Mouse (Mus musculus) spleen, adult 2 months (tissue): ENCODE results near the gene Cc2d1a. TPM values are rescaled to one million over a fixed set of nuclear protein-coding genes. Genes with fewer than 3 reads are reported as not detected.

Experiments
- DNase-seq, 2 experiments: peaks; one replicate each; pipeline versions ENCODE4 v3.0.0 to v3.0.0-alpha.2; 2012 to 2021; ENCODE audit warnings: low spot score in 2 of 2, low read depth in 1 of 2
- H3K27ac ChIP-seq: fragments of 200-500 bp; 2 replicates; pipeline ENCODE4 v1.5.1; 2012; ENCODE audit warnings: low read length, inconsistent platforms; ENCODE audit not compliant: insufficient read depth
- H3K27me3 ChIP-seq: fragments of 200-500 bp; 2 replicates; pipeline ENCODE4 v1.6.1; 2012; ENCODE audit warnings: mild to moderate bottlenecking, moderate library complexity, low read length, inconsistent platforms; ENCODE audit not compliant: control insufficient read depth, insufficient read depth
- H3K36me3 ChIP-seq: fragments of 200-500 bp; 2 replicates; pipeline ENCODE4 v1.6.1; 2012; ENCODE audit warnings: mild to moderate bottlenecking, low read length, inconsistent platforms; ENCODE audit not compliant: control insufficient read depth, insufficient read depth
- H3K4me1 ChIP-seq: fragments of 200-500 bp; 2 replicates; pipeline ENCODE4 v1.6.1; 2011; ENCODE audit warnings: inconsistent platforms; ENCODE audit not compliant: control insufficient read depth, insufficient read depth, insufficient read length
- H3K4me3 ChIP-seq: fragments of 200-500 bp; 2 replicates; pipeline ENCODE4 v1.5.1; 2011; ENCODE audit warnings: mild to moderate bottlenecking, inconsistent platforms; ENCODE audit not compliant: insufficient read depth, insufficient read length; ENCODE audit errors: extremely low read depth
- CTCF ChIP-seq: fragments of 200-500 bp; IDR thresholded peaks from 2 replicates; pipeline ENCODE4 v1.5.1; 2011; ENCODE audit warnings: mild to moderate bottlenecking, inconsistent platforms; ENCODE audit not compliant: insufficient read depth, insufficient read length, insufficient replicate concordance; ENCODE audit errors: extremely low read depth
- POLR2A ChIP-seq: fragments of 200-500 bp; IDR thresholded peaks from 2 replicates; pipeline ENCODE4 v1.6.1; 2011; ENCODE audit warnings: low read depth, low read length, inconsistent platforms
- WGBS: fragments of 180-500 bp; shearing (Covaris S2); methylation state at CpG from one replicate; pipeline ENCODE4 v1.1.7; 2018; 5-methylcytosine and 5-hydroxymethylcytosine counted together
- polyA plus RNA-seq: library from polyadenylated mRNA; depleted of rRNA; stranded (reverse); fragments of >200 nt; gene quantifications from 2 replicates; pipeline ENCODE4 v1.2.3, GENCODE M21; 2012

Gene Cc2d1a
- polyA plus RNA-seq, 1 experiment = 21.0 TPM

DNA sequence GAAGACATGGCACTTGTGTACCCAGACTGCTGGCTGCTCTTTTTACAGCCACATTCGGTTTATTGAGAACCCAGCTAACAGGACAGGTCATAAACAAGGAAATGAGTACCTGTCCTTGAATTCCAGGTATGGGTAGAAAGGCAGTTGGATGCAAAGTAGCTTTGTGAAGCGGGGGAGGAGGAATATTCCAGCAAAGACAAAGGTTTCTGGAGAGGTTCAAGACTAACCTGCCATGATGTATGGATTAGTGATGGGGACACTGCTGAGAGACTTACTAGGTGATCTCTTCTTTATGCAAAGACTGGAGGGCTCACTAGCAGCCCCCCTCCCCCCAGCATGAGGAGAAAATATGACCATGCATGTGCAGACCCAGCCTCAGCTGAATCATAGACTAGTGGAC, 42.1 kb downstream of the Cc2d1a start:
- no peak for TF ChIP-seq CTCF
- no peak for TF ChIP-seq POLR2A
- H3K4me3 ChIP-seq = no peak overlapping the region
- peaks cover 8% of the 10 kb centered on the region for H3K36me3 ChIP-seq
- no peak for DNase-seq
- WGBS = 77% methylated on average over 2 of the region's 2 CpGs
- peaks cover 10% of the 10 kb centered on the region; the same call in 1 of the 2 replicates for H3K4me1 ChIP-seq
- no peaks in the 10 kb centered on the region for H3K27me3 ChIP-seq
- no peak overlapping the region for H3K27ac ChIP-seq

DNA sequence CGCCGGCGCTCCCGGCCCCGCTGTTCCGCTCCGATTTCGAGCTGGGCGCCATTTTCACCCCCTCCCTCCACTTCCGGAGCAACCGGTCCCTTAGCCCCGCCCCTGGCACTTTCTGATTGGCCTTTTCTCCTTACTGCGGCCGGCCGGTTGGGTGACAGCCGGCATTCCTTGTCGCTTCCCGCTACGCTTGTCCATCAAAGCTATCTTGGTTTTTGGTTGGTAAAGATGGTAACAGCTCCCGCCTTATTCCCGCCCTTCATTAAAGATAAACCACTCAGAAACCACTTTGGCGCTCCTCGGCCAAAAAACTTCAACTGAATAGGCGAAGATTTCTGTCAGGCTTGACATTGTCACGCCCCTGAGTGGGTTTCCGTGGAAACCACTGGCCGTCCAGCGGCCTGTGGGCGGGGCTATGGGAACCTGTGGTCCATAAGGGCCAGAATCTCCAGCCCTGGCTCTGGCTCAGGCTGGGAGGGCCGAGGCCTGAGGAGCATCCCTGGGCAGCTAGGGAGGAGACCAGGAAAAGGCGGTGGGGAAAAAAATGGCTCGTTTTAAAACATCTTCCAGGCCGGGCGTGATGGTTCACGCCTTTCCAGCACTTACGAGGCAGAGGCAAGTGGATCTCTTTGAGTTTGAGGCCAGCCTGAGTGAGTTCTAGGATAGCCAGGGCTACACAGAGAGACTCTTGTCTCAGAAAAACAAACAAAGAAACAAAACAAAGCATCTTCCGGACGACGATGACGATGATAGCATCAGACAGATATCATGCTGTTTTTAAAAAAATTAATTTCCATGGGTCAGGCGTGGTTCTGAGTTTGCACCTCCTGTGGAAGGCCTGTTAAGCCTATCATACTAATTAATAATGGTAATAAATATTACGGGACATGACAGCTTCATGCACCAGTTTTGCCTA, 42.8 kb downstream of the Cc2d1a start, which contains the start of gene Dcaf15:
Dcaf15 (minus strand) TSS at position 72 of the 913 bp plus-strand sequence.
- H3K27me3 ChIP-seq = no peaks in the 10 kb centered on the region
- peaks cover 8% of the 10 kb centered on the region for H3K36me3 ChIP-seq
- no peak for TF ChIP-seq POLR2A
- TF ChIP-seq CTCF = no peak
- peak; percentile 99 for DNase-seq
- 13% methylated on average over 42 of the region's 42 CpGs for WGBS
- peak within 1 kb of the TSS; percentile 53 for H3K27ac ChIP-seq
- peaks cover 10% of the 10 kb centered on the region; the same call in 1 of the 2 replicates for H3K4me1 ChIP-seq
- peak within 1 kb of the TSS; percentile 73 for H3K4me3 ChIP-seq

DNA sequence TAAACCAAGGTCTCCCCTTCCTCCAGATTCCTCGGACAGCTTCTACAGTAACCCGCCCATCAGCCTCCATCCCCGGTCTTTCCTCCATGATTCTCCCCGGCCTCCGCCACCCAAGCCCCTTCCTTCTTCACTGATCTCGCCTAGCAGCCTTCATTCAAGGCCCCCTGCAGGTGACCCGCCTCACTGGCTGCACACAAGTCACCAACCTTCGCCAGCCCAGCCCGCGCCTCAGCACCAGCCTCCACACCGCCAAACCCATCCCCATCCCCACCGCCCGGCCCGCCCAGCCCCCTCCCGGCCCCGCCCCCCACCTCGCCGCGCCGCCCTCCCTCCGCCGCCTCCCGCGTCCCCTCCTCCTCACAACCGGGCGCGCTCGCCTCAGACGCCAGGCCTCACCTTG, 43.5 kb downstream of the Cc2d1a start:
- Histone ChIP-seq H3K27ac (no peak overlapping the region), H3K4me1 (peaks cover 10% of the 10 kb centered on the region; the same call in 1 of the 2 replicates)
- WGBS = 1% methylated on average over 13 of the region's 29 CpGs

DNA sequence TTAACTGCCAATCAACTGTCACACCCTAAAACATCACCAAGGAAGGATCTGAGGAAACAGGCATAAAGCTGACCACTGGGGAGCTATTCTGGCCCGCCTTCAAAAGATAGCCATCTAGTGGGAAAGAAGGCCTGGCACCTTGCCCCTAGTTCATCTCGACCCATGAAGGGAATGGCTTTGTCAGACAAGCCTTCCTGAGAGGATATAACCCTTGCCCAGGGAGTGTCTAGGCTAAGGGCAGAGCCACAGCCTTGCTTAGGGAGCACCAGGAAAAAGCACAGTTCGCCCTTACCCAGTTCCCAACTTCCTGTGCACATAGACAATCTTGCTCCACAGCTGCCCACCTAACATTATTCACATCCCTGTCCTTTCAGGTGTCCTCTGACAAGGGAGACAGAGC, 44.1 kb downstream of the Cc2d1a start:
- no peak for DNase-seq
- Histone ChIP-seq H3K4me3 (peak overlapping the region; percentile 73; the same call in 1 of the 2 replicates), H3K36me3 (peaks cover 10% of the 10 kb centered on the region), H3K27me3 (no peaks in the 10 kb centered on the region), H3K4me1 (peaks cover 10% of the 10 kb centered on the region; the same call in 1 of the 2 replicates), H3K27ac (no peak overlapping the region)
- WGBS = 42% methylated on average over 3 of the region's 3 CpGs
- TF ChIP-seq CTCF = no peak
- no peak for TF ChIP-seq POLR2A

More for the DNA sequence above, 43.5 kb downstream of the Cc2d1a start:
- TF ChIP-seq POLR2A (no peak), CTCF (0 out of 2 replicates have a peak, but pooled peaks have one; percentile 3)
- Histone ChIP-seq H3K27me3 (no peaks in the 10 kb centered on the region), H3K4me3 (peak overlapping the region; percentile 73), H3K36me3 (peaks cover 8% of the 10 kb centered on the region)
- DNase-seq = peak in 1 of 2 experiments; percentile 72

DNA sequence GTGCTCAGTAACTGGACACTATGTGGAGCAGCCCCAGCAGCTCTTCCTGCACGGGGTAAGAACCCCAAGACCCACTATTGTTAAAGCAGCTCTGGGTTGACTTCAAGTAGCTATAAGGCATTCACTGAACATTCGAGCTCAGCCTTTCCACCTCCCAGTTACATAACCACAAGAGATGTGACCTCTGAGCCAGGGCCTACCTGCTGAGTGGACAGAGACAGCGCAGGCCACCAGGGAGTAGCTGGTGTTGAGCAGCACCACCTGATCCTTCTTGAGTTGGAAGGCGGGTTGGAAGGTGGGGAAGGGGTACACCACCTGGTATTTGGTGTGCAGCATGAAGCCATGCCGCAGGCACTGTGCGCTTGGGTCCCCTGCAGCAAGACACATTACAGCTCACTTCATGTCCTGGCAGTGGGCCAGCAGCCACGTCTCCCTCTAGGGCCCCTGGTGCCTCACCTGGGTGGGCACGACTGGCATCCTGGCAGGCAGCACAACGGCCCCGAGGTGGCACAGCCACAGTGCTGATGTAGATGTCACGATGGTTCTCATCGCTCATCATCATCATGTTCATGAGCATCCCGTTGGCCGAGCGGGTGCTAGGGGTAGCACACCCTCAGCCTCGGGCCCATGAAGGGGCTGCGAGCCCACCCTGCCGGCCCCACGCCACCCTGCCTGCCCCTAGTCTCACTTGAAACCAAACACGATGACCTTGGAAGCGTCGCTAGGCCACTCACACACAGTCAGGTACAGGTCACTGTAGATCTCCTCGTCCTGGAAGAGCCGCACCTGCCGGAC, 46.1 kb downstream of the Cc2d1a start:
- DNase-seq = no peak

DNA sequence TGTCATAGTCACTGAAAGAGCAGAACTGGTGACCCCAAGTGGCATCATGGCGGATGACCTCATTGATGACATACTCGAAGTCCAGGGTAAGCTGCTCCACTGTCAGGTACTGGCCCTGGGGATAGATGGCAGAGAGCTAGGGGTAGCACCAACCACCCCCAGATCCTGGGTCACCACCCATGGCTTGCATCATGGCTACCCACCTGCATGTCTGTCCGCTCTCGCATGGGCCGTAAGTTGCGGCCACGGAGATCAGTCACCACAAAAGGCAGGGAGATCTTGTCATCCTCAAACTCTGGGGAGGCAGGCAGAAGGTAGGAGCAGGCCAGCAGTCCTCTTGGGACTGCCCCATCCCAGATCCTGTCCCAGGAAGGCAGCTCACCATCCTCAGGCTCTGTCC, 49.4 kb downstream of the Cc2d1a start:
- DNase-seq = no peak
- no peak overlapping the region for H3K4me3 ChIP-seq

More for the DNA sequence above, 46.1 kb downstream of the Cc2d1a start:
- Histone ChIP-seq H3K4me1 (peaks cover 10% of the 10 kb centered on the region; the same call in 1 of the 2 replicates), H3K36me3 (peaks cover 29% of the 10 kb centered on the region), H3K27ac (no peak overlapping the region), H3K4me3 (no peak overlapping the region), H3K27me3 (no peaks in the 10 kb centered on the region)
- 93% methylated on average over 25 of the region's 25 CpGs for WGBS
- TF ChIP-seq CTCF (no peak), POLR2A (no peak)

More for the DNA sequence above, 49.4 kb downstream of the Cc2d1a start:
- no peak overlapping the region for H3K27ac ChIP-seq
- peaks cover 50% of the 10 kb centered on the region for H3K36me3 ChIP-seq
- no peaks in the 10 kb centered on the region for H3K27me3 ChIP-seq
- 94% methylated on average over 7 of the region's 7 CpGs for WGBS
- TF ChIP-seq CTCF = no peak
- TF ChIP-seq POLR2A = no peak
- H3K4me1 ChIP-seq = peaks cover 4% of the 10 kb centered on the region; the same call in 1 of the 2 replicates
